Mouse (Mus musculus): Measurements from ENCODE around the gene Muc16. TPM values are rescaled to one million over a fixed set of nuclear protein-coding genes. Genes with fewer than 3 reads are reported as not detected.

The Muc16 gene
- polyA plus RNA-seq (2012; fragmentation: generic; extraction: Trizol) = not detected

DNA sequence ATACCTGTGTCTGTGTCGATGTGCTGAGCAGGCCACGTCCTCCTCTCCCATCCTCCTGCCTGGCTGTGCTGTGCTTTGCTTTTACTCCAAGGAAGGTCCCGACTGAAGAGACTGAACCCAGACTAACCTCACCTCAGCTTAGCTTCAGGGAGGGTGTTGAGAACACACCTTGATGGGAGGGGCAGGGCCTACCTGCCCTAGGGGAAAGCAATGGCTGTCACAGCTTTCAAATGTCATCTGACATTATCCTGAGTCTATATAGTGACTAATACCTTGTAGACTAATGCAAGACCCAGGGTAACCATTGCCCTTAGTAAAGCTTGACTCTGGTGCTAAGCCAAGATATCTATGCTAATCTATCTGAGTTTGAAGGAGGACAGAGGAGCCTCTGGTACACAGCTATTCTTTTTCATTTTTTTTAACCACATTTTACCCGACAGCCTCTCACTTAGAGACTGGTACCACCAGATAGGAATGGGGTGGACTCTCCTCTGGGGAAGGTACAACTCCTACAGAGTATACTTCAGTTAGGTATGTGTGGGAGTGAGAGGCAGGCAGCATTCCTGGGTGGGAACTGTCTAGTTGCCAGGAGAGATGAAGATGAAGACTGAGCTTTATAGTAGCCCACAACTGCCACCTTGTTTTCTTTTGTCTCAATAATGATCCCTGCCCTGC lies at the start of gene Muc16:
Gene Muc16 (minus strand): TSS at position 51 of the 675 bp plus-strand sequence.

DNA sequence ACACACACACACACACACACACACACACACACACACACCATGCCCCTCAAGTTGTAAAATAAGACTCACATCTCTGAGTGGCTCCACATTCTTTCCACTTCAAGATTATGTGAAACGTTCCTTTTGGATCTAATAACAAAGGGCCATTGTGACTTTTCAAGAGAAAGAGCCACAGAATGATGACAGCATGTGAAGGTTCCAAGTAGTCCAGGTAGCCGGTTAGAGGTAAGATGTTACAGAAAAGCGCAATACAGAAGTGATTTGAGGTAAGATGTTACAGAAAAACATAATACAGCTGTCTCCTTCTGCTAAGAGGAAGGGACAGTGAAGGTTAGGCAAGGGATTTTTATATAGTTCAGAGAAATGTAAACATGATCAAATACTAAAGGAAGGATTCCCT lies 196.2 kb downstream of the Muc16 start, which contains the start of the genes Zfp558 and Mbd3l1:
Gene Zfp558 (minus strand): TSS at position 101 of the 400 bp plus-strand sequence.
Gene Mbd3l1 (plus strand): TSS at position 192 of the 400 bp plus-strand sequence.

Other genes starting within 250 kb of the Muc16 start
- not detected for gene Mbd3l2, start 243.9 kb downstream of the Muc16 start, polyA plus RNA-seq (2012; fragmentation: generic; extraction: Trizol)
- under 1 TPM; 0.01 to 0.24 TPM for gene Zfp558, start 196.3 kb downstream of the Muc16 start, polyA plus RNA-seq (2012; fragmentation: generic; extraction: Trizol)
- gene Mbd3l1, start 196.2 kb downstream of the Muc16 start, polyA plus RNA-seq (2012; fragmentation: generic; extraction: Trizol) = not detected
- not detected for gene Olfr24, start 89.5 kb upstream of the Muc16 start, polyA plus RNA-seq (2012; fragmentation: generic; extraction: Trizol)
- gene Olfr828, start 145.0 kb upstream of the Muc16 start, polyA plus RNA-seq (2012; fragmentation: generic; extraction: Trizol) = not detected
- gene Olfr829, start 180.4 kb upstream of the Muc16 start, polyA plus RNA-seq (2012; fragmentation: generic; extraction: Trizol) = not detected
- gene Olfr830, start 200.2 kb upstream of the Muc16 start, polyA plus RNA-seq (2012; fragmentation: generic; extraction: Trizol) = not detected

All from C3H10T1/2 (cell line).